Mouse (Mus musculus): Measurements from ENCODE around the gene Olfr894. TPM values are rescaled to one million over a fixed set of nuclear protein-coding genes. Genes with fewer than 3 reads are reported as not detected.
"Not testable (repeated sequence)": the region's sequence is repeated elsewhere in the genome, so short reads cannot be mapped to it uniquely, and the experiment has no call there.

Olfr894 gene
- polyA plus RNA-seq (2015; fragmentation: Nextera tagmentation; extraction: Ambion mirVana), result not detected in 2 replicates

DNA sequence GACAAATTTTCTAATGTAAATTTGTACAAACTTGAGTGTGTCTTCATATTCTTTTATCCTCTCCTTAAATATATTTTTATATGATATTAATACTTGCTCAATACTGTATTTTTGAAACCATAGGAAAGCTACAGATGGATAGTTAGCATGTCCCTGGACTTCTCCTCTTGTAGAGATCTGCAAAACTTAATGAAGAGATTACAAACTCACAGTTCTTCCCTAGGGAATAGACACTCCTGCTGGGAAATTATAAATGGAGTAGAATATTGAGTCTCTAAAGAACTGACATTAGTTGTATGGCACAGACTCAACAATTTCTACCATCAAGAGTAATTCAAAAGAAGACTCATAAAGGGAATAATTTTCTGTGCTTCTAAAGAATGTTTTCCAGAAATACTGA is at the start of gene Olfr894:
Olfr894 (plus strand) TSS at position 301 of the 400 bp plus-strand sequence.
- Histone ChIP-seq H3K4me1 (ENCODE audit: control insufficient read depth, low read depth, low read length) (no peaks in the 10 kb centered on the region), H3K4me2 (ENCODE audit: low read depth, low read length) (no peak within 1 kb of the TSS), H3K27ac (ENCODE audit: low read length) (no peak within 1 kb of the TSS), H3K4me3 (ENCODE audit: low read depth, low read length) (no peak within 1 kb of the TSS), H3K27me3 (ENCODE audit: control insufficient read depth, insufficient read depth, low read depth, low read length) (no peaks in the 10 kb centered on the region), H3K9me3 (replicated peaks; ENCODE audit: control insufficient read depth, low read length) (no peaks in the 10 kb centered on the region), H3K36me3 (ENCODE audit: control insufficient read depth, insufficient read depth) (no peaks in the 10 kb centered on the region), H3K9ac (ENCODE audit: low read depth, low read length) (no peak within 1 kb of the TSS)
- no peak for ATAC-seq (ENCODE audit: low read depth)

DNA sequence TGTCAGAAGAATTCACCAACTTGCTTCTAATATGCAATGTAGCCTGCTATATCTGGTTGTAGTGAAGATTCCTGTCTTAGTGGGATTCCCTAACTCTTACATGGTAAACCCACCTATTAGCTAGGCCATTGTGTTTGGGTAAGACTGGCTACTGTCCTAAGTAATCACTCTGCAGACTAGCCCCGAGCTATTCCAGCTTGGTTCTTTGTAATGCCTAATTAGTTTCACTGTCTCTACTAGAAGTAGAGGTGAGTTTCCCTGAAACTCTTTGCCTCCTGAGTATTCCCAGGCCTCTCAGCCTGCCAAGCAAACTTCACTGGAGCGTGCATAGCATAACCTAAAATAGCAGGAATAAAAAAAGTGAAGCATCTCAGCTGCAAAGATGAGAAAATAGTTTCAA is 49.5 kb upstream of the Olfr894 start:
- not testable (repeated sequence) for H3K9ac ChIP-seq (ENCODE audit: low read depth, low read length)

DNA sequence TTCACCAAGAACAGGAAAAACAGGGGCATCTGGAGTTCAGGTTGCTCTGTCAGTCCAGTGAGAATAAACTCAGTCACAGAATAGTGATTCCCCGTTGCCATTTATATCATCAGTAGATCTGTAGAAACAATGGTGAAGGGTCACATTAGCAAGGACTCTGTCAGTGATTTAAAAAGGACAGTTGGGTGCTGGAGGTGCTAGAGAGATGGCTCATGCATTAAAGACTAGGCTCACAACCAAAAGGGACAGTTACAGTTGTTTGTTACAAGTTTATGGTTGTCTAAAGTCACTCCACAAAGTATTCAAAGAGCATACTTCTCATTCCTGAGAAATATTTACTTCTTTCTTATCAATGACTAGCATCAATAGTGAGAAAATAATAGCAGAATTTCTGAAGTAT is 37.1 kb upstream of the Olfr894 start, which contains the start of gene Olfr891:
Olfr891 (minus strand) TSS at position 101 of the 400 bp plus-strand sequence.
- Histone ChIP-seq H3K27me3 (ENCODE audit: control insufficient read depth, insufficient read depth, low read depth, low read length) (no peaks in the 10 kb centered on the region), H3K4me3 (ENCODE audit: low read depth, low read length) (no peak within 1 kb of the TSS), H3K27ac (ENCODE audit: low read length) (no peak within 1 kb of the TSS), H3K9ac (ENCODE audit: low read depth, low read length) (no peak within 1 kb of the TSS), H3K4me1 (ENCODE audit: control insufficient read depth, low read depth, low read length) (no peaks in the 10 kb centered on the region), H3K9me3 (replicated peaks; ENCODE audit: control insufficient read depth, low read length) (no peaks in the 10 kb centered on the region), H3K4me2 (ENCODE audit: low read depth, low read length) (no peak within 1 kb of the TSS), H3K36me3 (ENCODE audit: control insufficient read depth, insufficient read depth) (no peaks in the 10 kb centered on the region)
- no peak for ATAC-seq (ENCODE audit: low read depth)
- WGBS (ENCODE audit: insufficient replicate concordance), result 45% methylated on average over 1 of the region's 1 CpGs

More for the DNA sequence above, 49.5 kb upstream of the Olfr894 start:
- H3K27ac ChIP-seq (ENCODE audit: low read length); H3K27me3 ChIP-seq (ENCODE audit: control insufficient read depth, insufficient read depth, low read depth, low read length); H3K4me1 ChIP-seq (ENCODE audit: control insufficient read depth, low read depth, low read length); ATAC-seq (ENCODE audit: low read depth); H3K4me2 ChIP-seq (ENCODE audit: low read depth, low read length); H3K9me3 ChIP-seq (replicated peaks; ENCODE audit: control insufficient read depth, low read length); H3K4me3 ChIP-seq (ENCODE audit: low read depth, low read length); H3K36me3 ChIP-seq (ENCODE audit: control insufficient read depth, insufficient read depth): not testable (repeated sequence)
- 25% methylated on average over 2 of the region's 2 CpGs for WGBS (ENCODE audit: insufficient replicate concordance)

DNA sequence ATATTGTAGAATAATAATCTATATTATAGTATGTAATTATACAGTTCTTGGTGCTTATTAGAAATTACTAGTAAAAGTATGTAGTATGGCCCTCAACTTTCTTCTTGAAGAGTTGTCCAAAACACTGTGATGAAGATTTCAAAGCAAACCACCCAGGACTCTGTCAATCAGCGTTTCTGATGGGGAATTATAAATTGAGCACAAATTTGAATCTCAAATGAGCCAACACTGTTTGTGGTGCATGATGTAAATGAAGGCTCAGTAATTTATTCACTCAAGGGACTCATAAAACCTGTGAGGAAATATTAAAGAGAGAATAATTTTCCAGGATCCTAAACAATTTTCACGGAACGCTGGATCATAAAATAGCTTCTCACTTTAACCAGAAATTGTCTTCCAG is 9.8 kb upstream of the Olfr894 start, which contains the start of gene Olfr893:
Olfr893 (plus strand) TSS at position 301 of the 400 bp plus-strand sequence.
- 63% methylated on average over 3 of the region's 3 CpGs for WGBS (ENCODE audit: insufficient replicate concordance)
- no peak within 1 kb of the TSS for H3K9ac ChIP-seq (ENCODE audit: low read depth, low read length)
- no peak within 1 kb of the TSS for H3K27ac ChIP-seq (ENCODE audit: low read length)
- H3K36me3 ChIP-seq (ENCODE audit: control insufficient read depth, insufficient read depth), result no peaks in the 10 kb centered on the region
- H3K4me2 ChIP-seq (ENCODE audit: low read depth, low read length), result no peak within 1 kb of the TSS
- H3K4me3 ChIP-seq (ENCODE audit: low read depth, low read length), result no peak within 1 kb of the TSS
- no peak for ATAC-seq (ENCODE audit: low read depth)
- no peaks in the 10 kb centered on the region for H3K9me3 ChIP-seq (replicated peaks; ENCODE audit: control insufficient read depth, low read length)
- H3K27me3 ChIP-seq (ENCODE audit: control insufficient read depth, insufficient read depth, low read depth, low read length), result no peaks in the 10 kb centered on the region
- no peaks in the 10 kb centered on the region for H3K4me1 ChIP-seq (ENCODE audit: control insufficient read depth, low read depth, low read length)

DNA sequence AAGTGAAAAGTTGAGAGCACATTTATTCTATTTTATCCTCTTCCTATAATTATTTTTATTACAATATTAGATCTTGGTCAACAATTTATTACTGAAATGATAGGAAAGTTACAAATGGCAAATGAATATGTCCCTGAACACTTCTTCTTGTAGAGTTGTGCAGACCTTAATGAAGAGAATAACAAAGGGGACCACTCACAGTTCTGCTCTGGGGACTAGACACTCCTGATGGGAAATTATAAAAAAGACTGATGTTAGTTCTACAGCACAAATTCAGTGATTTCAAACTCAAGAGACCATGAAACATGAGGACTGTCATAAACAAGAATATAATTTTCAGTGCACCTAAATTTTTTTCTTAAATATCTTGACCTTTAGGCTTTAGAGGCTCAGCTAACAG is 34.6 kb downstream of the Olfr894 start, which contains the start of gene Olfr143:
Olfr143 (plus strand) TSS at position 301 of the 400 bp plus-strand sequence.
- H3K4me1 ChIP-seq (ENCODE audit: control insufficient read depth, low read depth, low read length), result no peaks in the 10 kb centered on the region
- ATAC-seq (ENCODE audit: low read depth), result no peak
- no peak within 1 kb of the TSS for H3K4me3 ChIP-seq (ENCODE audit: low read depth, low read length)
- H3K4me2 ChIP-seq (ENCODE audit: low read depth, low read length), result no peak within 1 kb of the TSS
- H3K9me3 ChIP-seq (replicated peaks; ENCODE audit: control insufficient read depth, low read length), result no peaks in the 10 kb centered on the region
- H3K27ac ChIP-seq (ENCODE audit: low read length), result no peak within 1 kb of the TSS
- H3K9ac ChIP-seq (ENCODE audit: low read depth, low read length), result no peak within 1 kb of the TSS
- no peaks in the 10 kb centered on the region for H3K36me3 ChIP-seq (ENCODE audit: control insufficient read depth, insufficient read depth)
- H3K27me3 ChIP-seq (ENCODE audit: control insufficient read depth, insufficient read depth, low read depth, low read length), result no peaks in the 10 kb centered on the region

DNA sequence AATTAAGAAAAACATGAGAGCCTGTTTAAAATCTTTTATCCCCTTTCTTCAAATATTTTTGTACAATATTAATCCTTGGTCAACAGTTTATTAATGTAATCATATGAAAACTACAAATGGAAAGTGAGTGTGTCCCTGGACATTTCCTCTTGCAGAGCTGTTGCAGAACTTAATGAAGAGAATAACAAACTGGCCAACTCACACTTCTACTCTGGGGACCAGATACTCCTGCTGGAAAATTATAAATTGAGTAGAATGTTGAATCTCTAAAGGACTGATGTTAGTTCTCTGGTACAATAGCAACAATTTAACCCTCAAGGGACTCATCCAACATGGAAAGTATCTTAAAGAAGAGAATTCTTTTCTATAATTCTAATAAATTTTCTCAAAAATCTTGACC is 49.7 kb downstream of the Olfr894 start, which contains the start of gene Olfr895:
Olfr895 (plus strand) TSS at position 301 of the 400 bp plus-strand sequence.
- no peak for ATAC-seq (ENCODE audit: low read depth)
- H3K4me1 ChIP-seq (ENCODE audit: control insufficient read depth, low read depth, low read length), result no peaks in the 10 kb centered on the region
- no peak within 1 kb of the TSS for H3K4me3 ChIP-seq (ENCODE audit: low read depth, low read length)
- H3K27me3 ChIP-seq (ENCODE audit: control insufficient read depth, insufficient read depth, low read depth, low read length), result no peaks in the 10 kb centered on the region
- no peaks in the 10 kb centered on the region for H3K36me3 ChIP-seq (ENCODE audit: control insufficient read depth, insufficient read depth)
- H3K9ac ChIP-seq (ENCODE audit: low read depth, low read length), result no peak within 1 kb of the TSS
- H3K27ac ChIP-seq (ENCODE audit: low read length), result no peak within 1 kb of the TSS
- H3K9me3 ChIP-seq (replicated peaks; ENCODE audit: control insufficient read depth, low read length), result no peaks in the 10 kb centered on the region
- no peak within 1 kb of the TSS for H3K4me2 ChIP-seq (ENCODE audit: low read depth, low read length)

Other genes starting within 250 kb of the Olfr894 start
- not detected in 2 replicates for gene Olfr881, start 226.2 kb upstream of the Olfr894 start, polyA plus RNA-seq (2015; fragmentation: Nextera tagmentation; extraction: Ambion mirVana)
- gene Olfr883, start 192.2 kb upstream of the Olfr894 start, polyA plus RNA-seq (2015; fragmentation: Nextera tagmentation; extraction: Ambion mirVana), result not detected in 2 replicates
- gene Olfr884, start 171.5 kb upstream of the Olfr894 start, polyA plus RNA-seq (2015; fragmentation: Nextera tagmentation; extraction: Ambion mirVana), result not detected in 2 replicates
- gene Olfr885, start 156.7 kb upstream of the Olfr894 start, polyA plus RNA-seq (2015; fragmentation: Nextera tagmentation; extraction: Ambion mirVana), result not detected in 2 replicates
- not detected in 2 replicates for gene Olfr887, start 134.0 kb upstream of the Olfr894 start, polyA plus RNA-seq (2015; fragmentation: Nextera tagmentation; extraction: Ambion mirVana)
- not detected in 2 replicates for gene Olfr888, start 109.9 kb upstream of the Olfr894 start, polyA plus RNA-seq (2015; fragmentation: Nextera tagmentation; extraction: Ambion mirVana)
- gene Olfr889, start 102.9 kb upstream of the Olfr894 start, polyA plus RNA-seq (2015; fragmentation: Nextera tagmentation; extraction: Ambion mirVana), result 0.06 and 0.12 TPM in 2 replicates
- gene Olfr890, start 75.5 kb upstream of the Olfr894 start, polyA plus RNA-seq (2015; fragmentation: Nextera tagmentation; extraction: Ambion mirVana), result not detected in 2 replicates
- gene Olfr891, start 37.2 kb upstream of the Olfr894 start, polyA plus RNA-seq (2015; fragmentation: Nextera tagmentation; extraction: Ambion mirVana), result not detected in 2 replicates
- not detected in 2 replicates for gene Olfr893, start 9.7 kb upstream of the Olfr894 start, polyA plus RNA-seq (2015; fragmentation: Nextera tagmentation; extraction: Ambion mirVana)
- not detected in 2 replicates for gene Olfr143, start 34.7 kb downstream of the Olfr894 start, polyA plus RNA-seq (2015; fragmentation: Nextera tagmentation; extraction: Ambion mirVana)
- gene Olfr895, start 49.8 kb downstream of the Olfr894 start, polyA plus RNA-seq (2015; fragmentation: Nextera tagmentation; extraction: Ambion mirVana), result not detected in 2 replicates
- not detected in 2 replicates for gene Olfr896-ps1, start 73.1 kb downstream of the Olfr894 start, polyA plus RNA-seq (2015; fragmentation: Nextera tagmentation; extraction: Ambion mirVana)
- gene Olfr25, start 111.0 kb downstream of the Olfr894 start, polyA plus RNA-seq (2015; fragmentation: Nextera tagmentation; extraction: Ambion mirVana), result not detected in 2 replicates
- not detected in 2 replicates for gene Olfr898, start 130.4 kb downstream of the Olfr894 start, polyA plus RNA-seq (2015; fragmentation: Nextera tagmentation; extraction: Ambion mirVana)
- not detected in 2 replicates for gene Olfr250, start 148.8 kb downstream of the Olfr894 start, polyA plus RNA-seq (2015; fragmentation: Nextera tagmentation; extraction: Ambion mirVana)
- not detected in 2 replicates for gene Olfr251, start 159.0 kb downstream of the Olfr894 start, polyA plus RNA-seq (2015; fragmentation: Nextera tagmentation; extraction: Ambion mirVana)
- gene Olfr147, start 183.6 kb downstream of the Olfr894 start, polyA plus RNA-seq (2015; fragmentation: Nextera tagmentation; extraction: Ambion mirVana), result not detected in 2 replicates
- not detected in 2 replicates for gene Olfr901, start 211.4 kb downstream of the Olfr894 start, polyA plus RNA-seq (2015; fragmentation: Nextera tagmentation; extraction: Ambion mirVana)
- not detected in 2 replicates for gene Olfr902, start 229.6 kb downstream of the Olfr894 start, polyA plus RNA-seq (2015; fragmentation: Nextera tagmentation; extraction: Ambion mirVana)
- gene Olfr904, start 245.1 kb downstream of the Olfr894 start, polyA plus RNA-seq (2015; fragmentation: Nextera tagmentation; extraction: Ambion mirVana), result not detected in 2 replicates

All from liver, embryonic 16.5 days (tissue).